Mouse (Mus musculus) bone marrow, adult 2 months (tissue): ENCODE measurements around the gene Phactr2.

Source experiments
- CTCF ChIP-seq: fragments of 200-500 bp; IDR thresholded peaks from 2 replicates; pipeline ENCODE4 v1.5.1; 2011; ENCODE audit warnings: low read length, control low read depth; ENCODE audit not compliant: control insufficient read depth, insufficient read depth
- POLR2A ChIP-seq: fragments of 200-500 bp; IDR thresholded peaks from 2 replicates; pipeline ENCODE4 v1.6.1; 2011; ENCODE audit warnings: low read depth, mild to moderate bottlenecking, control low read depth, low read length, borderline replicate concordance; ENCODE audit not compliant: control insufficient read depth

DNA sequence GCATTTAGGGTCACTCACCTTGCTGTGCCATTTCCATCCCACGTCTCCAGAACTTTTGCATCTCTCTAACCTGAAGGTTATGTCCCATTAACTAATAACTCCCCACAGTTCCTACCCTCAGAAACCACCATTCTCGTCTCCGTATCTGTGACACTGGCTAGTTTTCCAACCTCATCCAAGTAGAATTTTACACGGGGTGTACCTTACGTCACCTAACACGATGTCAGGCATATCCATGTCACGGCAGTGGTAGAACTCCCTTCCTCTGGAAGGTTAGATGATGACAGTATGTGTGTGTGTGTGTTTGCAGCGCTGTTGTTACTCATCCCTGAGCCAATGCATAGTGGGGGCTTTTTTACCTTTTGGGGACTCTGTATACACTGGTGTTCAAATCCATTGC, 225.1 kb downstream of the Phactr2 start:
- TF ChIP-seq POLR2A (no peak), CTCF (no peak)
